22 mouse cellular contexts compared by ENCODE assay signal in the genomic region with DNA sequence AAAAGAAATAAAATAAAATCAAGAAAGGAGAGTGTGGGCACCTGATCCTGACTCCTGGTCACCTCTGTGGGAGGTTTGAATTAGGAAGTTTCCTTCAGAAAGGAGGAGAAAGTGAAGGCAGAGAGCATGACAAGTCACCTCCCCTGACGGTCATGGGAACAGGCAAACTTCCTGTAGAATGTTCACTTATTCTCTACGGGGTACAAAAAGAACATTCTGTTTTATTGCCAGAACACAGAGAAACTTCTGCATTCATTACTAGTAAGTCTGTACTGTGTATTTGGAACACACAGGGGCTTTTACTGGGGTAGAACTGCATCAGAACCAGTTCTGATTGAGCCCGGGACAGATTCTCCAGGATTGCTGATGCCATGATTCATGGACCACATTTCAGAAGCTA. TPM values are rescaled to one million over a fixed set of nuclear protein-coding genes. Genes with fewer than 3 reads are reported as not detected.
"Had no signal": no experiment of that assay in that cellular context is flagged by ENCODE, and none has a peak within 500 bp of the region (broad histone marks: within the 10 kb centered on the region; RNA-seq: fewer than 3 reads in every experiment).

No protein-coding gene starts in this region.

- H3K27ac ChIP-seq: left cerebral cortex, adult 2 months; liver, embryonic 13.5 days; stomach, embryonic 15.5 days had no signal

- H3K4me3 ChIP-seq: left cerebral cortex, adult 2 months; liver, embryonic 13.5 days; stomach, embryonic 15.5 days had no signal

- DNase-seq: kidney, postnatal 14 days; kidney, postnatal 4 days; layer of hippocampus, postnatal 36 days; liver, embryonic 13.5 days; lung, adult 2 months; lung, postnatal 14 days; lung, postnatal 4 days; midbrain, embryonic 14.5 days; right cerebral cortex, postnatal 14 days; right cerebral cortex, postnatal 4 days; spleen, adult 18-20 months; thymus, postnatal 25 days had no signal

RNA-seq across cellular contexts. Expression of a gene that starts 55.5 kb away (rescaled TPM):
- total RNA-seq: layer of hippocampus, adult 18-20 months; layer of hippocampus, postnatal 10 days; layer of hippocampus, postnatal 36 days; left cerebral cortex, adult 2 months; left cerebral cortex, postnatal 10 days; left cerebral cortex, postnatal 36 days; liver, adult 2 months; megakaryocyte progenitor cell, adult 5-6 weeks; megakaryocyte-erythroid progenitor cell, adult 5-6 weeks; midbrain, postnatal 0 days had no signal
